Mouse (Mus musculus): Measurements from ENCODE around the gene Slc13a5.

Slc13a5 gene

DNA sequence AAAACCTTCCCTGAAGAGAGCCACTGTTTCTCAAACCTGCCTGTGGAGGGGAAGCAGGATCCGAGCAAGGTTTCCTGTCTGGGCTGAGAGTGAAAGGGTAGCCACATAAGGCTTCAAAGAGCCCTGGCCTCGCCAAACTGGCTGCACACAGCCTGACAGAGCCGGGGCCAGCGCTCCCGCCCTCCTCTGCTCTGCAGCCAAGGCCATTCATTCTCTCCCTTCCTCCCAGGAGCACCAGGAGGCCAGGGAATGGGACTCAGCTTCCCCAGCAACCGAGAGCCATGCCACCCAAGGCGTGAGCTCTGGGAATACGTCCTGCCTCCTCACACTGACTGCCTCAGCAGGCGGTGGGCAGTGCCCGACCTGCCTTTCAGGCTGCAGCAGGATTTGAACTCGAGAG is 1.5 kb downstream of the Slc13a5 start:
- peak; percentile 25 for DNase-seq (ENCODE audit: low spot score)

DNA sequence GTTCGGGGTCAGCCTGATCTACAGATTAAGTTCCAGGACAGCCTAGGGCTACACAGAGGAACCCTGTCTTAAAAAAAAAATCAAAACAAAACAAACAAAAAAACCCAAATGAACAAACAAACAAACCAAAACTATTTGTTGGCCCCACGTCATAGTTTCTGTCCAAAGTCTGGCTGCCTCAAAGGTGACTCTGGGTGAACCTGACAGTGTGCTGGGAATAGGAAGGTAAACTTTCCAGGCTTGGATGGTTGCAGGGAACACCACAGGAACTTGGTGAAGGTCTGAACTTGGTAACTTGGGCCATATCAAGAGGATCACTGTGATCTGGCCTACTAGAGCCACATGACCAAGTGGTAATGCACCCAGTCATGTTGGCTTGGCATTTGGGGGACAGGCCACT is 10.6 kb downstream of the Slc13a5 start:
- no peak for DNase-seq (ENCODE audit: low spot score)

DNA sequence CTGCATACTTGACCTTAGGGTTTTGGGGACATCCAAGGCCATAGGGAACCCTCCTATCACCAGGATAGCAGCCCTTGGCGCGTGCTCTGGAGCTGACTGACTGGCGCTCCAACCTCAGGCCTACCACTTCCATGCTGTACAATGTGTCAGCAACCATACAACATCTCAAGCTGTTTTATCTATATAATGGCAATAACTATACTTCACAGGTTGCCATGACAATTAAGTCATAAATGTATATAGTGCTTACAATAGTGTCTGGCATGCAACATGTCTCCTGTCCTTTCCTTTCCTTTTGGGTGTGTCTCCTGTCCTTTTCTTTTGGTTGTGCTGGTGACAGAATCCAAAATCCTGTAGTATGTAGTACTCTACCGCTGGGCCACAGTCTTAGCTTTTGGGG is 11.4 kb downstream of the Slc13a5 start:
- DNase-seq (ENCODE audit: low spot score): no peak

DNA sequence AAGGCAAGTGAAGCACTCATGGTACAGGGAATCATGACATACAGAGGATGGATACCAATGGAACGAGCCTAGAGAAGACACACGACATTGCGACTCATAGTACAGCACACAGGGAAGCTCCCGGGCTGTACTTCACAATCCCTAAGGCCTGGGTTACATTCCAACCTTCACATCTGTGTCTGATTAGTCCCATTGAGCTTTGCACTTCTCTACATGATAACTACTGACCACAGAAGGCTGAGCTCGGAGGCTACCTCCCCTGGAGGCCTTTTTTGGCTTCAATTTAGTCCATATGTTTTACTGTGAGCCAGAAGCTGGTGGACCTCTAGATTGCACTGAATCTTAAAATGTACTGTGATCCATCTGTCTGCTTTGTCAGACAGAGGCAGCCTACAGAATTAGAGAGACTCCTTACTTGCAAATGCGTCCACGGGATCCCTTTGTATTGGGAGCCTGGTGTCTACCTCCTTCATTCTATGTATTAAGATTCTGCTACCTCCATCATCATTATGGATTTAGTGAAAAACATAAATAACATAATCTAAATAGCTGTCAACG is 21.7 kb downstream of the Slc13a5 start:
- peak; percentile 48 for DNase-seq (ENCODE audit: low spot score)

DNA sequence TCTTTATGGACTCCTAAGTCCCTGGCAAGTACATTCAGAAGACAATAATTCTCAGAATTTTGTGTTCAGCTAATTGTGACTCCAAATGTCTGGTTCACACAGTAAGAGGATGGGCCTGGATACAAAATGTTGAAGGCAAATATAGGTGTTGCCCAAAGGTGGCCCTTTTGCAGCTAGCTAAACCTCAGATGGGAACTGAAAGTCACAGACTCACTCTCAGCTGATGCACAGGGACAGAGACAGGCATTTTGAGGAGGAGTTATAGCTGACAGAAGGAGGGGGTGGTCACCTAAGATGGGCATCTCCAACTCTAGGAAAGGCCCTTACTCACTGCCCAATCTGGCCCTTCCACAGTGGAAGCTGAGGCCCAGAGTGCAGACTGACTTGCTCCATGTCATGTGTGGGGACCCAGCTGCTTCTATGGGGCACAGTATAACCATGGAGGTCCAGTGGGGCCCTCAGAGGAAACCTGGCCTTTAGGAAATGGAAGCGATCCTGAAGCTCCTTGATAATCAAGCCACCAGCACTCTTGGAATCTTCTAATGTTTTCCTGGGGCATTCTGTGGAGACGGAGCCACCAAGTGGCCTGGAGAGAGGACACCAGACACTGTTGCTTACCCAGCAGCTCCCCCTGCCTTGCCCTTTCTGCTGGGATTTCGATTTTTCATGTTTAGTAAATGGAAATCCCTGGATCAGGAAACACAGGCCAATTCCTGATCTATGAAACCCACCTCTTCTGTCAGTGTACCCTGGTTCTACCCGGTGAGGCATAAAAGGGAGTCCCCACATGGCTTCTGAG is 26.8 kb downstream of the Slc13a5 start:
- DNase-seq (ENCODE audit: low spot score): no peak

DNA sequence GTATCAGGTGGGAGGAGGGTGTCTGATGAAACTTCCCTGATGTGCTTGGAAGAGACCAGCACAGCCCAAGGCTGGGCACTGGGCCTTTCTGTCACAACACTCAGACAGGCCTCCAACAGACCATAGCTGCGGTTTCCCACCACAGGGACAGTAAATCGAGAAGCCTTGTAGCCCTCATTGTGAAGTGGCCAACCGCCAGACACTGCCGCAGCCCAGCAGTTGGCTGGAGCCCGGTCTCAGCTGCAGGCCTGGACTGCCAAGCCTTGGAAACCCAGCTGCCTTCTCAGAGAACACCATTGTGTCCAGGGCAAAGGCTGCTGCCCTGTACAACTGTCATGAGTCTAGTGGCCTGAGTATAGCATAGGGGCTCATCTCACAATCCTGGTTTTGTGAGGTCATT is 33.0 kb downstream of the Slc13a5 start:
- DNase-seq (ENCODE audit: low spot score): no peak

DNA sequence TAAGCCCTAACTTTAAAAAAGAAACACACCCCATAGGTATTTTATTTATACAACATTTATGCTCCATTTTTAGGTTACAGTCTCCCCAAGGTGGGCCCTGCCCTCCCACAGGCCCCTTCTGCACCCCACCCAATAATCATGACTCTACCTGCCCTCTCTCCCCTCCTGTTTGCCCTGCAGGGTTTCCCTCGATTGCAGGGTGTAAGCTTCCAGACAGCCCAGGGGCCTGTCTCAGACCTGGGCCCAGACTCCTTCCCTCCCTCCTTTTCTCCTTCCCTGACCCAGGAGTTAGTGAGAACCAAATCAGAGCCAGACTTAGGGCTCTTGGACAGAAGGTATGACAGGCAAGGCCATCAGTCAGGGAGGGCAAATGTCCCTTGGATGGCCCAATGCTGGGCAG is 34.0 kb downstream of the Slc13a5 start:
- no peak for DNase-seq (ENCODE audit: low spot score)

DNA sequence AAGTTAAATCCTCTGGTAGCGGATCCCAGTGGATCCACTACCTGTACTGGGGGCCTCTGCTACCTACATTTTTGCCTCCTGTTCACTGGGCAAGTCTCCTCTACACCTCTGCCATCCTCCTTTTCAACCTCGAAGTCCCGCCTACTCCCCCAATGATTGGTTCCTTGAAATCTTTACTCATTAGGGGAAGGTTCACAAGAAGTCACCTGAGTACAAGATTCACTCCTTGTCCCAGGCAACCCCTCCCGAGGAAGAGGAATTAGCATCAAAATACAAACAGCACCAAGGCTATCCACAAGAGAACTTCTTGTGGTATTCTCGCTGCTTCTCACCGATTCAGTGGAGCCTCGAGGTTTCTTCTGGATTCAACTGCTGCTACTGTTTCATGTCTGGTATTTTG is 35.0 kb downstream of the Slc13a5 start:
- DNase-seq (ENCODE audit: low spot score): no peak

DNA sequence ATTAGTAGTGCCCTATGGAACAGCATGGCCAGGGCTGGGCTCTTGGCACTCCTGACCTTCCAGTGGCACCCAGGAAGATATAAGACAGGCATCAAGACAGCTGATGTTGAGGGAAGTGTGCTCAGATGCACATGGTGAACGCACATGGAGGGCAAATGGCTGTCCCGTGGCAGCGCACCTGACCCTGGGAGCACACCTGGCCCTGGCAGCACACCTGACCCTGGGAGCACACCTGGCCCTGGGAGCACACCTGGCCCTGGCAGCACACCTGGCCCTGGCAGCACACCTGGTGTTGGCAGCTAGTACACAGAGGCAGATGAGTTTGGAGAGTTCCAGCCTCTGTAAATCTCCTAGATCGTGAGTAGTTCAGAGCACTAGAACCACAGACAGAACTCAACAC is 38.5 kb downstream of the Slc13a5 start:
- no peak for DNase-seq (ENCODE audit: low spot score)

DNA sequence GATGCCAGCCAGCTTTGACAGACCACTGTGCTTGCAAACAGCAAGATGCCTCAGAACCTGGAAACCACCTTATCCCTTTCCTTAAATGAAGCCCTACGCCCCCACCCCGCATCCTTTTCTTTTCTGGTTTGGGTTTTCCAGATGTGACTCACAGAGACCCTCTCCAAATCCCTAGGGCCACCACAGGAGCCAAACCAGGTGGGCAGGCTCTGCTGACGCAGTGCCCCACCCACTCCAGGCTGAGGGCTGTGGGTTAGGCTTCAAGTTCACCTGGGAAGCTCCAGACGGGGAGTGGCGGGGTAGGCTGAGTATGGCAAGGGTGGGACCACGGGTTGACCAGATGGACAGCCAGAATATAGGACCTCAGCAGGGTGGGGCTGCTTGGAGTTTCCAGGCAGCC is 40.1 kb downstream of the Slc13a5 start:
- DNase-seq (ENCODE audit: low spot score): no peak

DNA sequence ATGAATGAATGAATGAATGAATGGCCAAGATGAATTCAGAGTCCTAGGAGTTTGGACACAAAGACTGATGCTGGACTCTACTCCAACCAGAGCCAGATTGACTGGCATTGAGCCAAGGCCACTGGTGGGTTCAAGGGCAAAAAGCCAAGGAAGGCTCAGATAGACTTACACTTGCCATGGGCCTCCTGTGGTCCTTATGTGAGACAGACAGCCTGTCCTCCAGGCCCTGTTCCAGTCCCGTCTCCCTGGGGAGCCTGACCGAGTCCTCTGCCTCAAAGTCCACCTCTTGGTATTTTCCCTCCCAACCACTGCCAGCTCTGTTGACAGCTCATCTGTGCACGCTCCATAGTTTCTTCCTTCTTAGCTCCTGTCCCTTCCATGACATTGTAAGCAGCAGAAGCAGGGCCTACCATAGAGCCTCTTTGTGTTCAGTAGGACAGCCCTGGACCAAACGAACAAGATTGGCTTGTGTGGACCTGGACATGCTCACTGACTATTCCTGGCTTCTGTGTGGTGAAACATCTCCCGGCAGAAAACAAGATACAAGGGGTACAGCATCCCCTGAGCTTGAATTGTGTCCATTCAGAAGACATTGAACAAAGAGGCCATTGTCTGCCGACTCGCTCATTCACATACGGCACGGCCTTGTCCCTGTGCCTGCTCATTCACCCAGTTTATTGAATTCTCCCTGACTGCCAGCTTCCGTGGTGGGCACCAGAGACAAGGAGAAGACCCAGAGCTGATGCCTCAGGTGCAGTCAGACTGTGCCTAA is 40.8 kb downstream of the Slc13a5 start:
- peak; percentile 22 for DNase-seq (ENCODE audit: low spot score)

DNA sequence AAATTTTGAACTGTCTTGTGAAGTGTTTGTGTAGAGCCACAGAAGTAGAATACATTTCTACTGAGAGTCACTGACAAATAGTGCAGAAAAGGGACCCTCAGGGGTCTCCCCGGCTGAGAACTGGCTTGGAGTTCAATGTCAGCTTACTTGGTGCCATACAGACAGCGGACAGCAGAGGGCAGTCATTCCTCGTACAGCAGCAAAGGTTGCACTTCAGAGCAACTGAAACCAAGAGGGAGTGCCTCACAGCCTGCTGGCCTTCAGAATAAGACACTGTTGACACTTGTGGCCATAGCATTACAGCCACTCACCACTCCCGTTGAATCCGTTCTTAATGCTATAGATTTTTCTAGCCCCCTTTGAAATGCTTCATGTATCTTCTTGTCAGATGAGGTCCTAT is 42.2 kb downstream of the Slc13a5 start:
- DNase-seq (ENCODE audit: low spot score): peak; percentile 83

DNA sequence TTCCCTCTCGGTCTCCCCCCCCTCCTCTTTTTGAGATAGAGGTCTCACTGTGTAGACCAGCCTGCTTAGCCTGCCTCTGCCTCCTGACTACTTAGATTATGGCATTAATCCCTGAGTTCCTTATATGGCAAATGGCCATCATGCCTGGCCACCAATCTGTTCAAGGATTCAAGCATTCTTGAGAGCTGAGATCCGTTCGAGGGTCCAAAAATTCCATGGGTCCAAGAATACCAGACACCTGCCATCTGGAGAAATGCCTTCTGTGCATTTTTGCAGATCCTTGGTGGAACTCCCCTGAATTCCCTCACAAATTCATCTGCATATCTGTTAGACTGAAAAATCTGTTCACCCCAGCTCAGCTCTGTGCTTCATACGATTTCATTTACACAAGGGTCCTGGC is 43.6 kb downstream of the Slc13a5 start:
- DNase-seq (ENCODE audit: low spot score): no peak

DNA sequence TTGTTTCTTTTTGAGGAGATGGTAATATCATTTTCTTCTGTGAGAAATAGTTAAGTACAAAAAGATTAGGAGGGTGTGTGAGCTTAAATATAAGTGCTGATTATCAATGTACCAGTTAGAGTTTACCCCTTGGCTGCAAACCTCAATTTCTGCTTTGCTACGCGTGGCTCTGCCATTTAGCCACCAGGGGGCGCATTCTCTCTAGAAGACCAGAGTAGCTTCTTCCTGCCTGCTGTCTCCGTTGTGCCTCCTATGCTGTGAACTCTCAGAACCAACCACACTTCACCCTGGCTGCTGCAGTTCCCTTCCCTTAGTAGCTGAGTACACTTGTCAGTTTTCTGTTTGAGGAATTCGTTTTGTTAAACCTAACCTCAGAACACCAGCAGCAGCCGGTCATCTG is 45.7 kb downstream of the Slc13a5 start:
- DNase-seq (ENCODE audit: low spot score): peak; percentile 90

DNA sequence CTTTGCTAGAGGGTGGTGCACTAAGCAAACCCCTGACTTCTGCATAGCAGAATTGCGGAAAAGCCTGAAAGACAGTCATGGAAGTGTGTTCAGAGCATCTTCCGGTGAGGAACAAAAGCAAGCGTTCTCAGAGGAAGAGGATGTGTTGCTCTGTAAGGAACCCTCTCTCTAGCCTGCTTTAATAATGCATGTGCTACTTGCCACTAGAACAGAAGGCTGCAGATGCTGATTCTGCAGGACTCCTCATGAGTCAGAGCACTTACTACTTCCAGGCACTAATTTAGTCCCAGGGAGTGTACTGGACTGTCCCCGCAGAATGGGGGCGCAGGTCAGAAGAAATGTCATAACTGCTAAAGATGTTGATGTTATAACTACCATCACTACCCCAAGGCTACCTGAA is 49.9 kb downstream of the Slc13a5 start:
- DNase-seq (ENCODE audit: low spot score): no peak

DNA sequence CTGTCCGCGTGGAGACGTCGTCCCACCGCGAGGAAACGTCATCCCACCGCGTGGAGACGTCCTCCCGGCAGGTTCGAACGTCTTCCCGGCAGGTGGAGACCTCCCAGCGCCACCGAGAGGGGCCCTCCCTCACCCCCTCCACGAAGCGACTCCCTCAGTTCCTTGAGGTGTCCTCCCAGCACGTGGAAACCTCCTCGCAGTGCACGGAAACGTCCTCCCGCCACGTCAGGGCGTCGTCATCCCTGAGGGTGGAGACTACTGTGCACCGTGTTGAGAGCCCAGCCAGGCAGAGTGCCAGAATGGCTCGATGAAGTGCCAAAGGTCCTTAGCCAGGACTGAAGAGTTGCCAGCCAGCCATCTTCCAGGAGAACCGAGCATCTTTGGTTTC is 51.6 kb downstream of the Slc13a5 start, which contains the start of gene Med31:
TSS of gene Med31 (minus strand) at position 183 of the 388 bp plus-strand sequence.
- peak; percentile 63 for DNase-seq (ENCODE audit: low spot score)

DNA sequence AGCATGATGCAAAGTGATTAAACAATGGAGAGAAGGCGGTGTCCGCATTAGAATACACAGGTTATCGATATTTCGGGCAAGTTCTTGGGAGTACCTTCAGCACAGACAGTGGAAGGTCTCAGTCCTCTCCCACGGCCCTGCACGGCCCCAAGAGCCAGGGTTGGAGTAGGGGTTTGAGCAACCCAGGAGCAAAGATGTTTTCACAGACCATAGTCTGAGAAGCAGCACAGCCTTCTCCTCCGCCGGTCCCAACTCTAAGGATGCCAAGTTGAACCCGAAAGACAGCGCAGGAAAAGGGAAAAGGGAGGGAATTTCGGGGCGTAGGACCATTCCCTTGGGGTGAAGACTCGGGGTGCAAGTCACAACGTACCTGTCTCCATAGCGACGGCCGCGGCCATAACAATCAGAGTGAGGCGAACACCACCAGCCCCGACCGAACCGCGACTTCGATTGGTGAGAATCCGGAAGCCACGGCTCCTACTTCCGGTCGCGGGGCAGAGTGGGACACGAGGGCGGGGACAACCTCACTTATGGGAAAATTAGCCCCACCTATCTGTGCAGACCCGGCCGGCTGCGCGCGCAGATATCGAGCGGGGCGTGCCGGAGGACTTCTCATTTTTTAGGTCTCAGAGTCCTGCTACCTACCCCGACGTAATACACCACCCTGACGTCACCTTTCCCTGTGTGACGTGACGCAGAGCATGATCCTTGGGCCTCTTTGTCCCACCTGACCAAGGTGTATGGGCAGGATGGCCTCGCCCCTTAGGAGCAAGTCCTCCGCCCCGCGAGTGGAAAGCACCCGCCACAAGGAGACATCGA is 52.2 kb downstream of the Slc13a5 start:
- peak; percentile 98 for DNase-seq (ENCODE audit: low spot score)

DNA sequence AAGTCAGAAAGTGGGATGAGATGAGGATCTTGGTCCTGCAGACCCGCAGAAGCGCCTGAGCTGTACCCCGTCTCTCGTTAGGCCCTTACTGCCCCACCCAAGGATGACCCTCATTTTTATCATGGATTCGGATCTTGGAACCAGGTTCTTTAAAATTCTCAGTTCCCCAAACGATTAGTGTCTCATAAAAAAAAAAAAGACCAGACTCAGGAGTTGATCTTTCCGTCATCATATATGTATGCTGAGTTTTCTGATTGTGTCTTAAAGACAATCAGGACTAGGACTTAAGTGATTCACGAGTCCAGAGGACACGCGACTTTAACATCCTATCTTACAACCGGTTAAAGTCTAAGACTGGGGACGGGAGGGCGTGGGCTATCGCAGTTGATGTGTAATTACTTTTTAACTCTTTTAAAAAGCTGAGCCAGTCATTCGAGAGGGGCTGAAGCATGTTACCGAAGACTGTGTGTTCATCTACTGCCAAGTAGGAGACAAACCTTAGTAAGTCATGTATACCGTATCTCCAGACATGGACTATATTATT is 59.1 kb downstream of the Slc13a5 start:
- DNase-seq (ENCODE audit: low spot score): no peak

DNA sequence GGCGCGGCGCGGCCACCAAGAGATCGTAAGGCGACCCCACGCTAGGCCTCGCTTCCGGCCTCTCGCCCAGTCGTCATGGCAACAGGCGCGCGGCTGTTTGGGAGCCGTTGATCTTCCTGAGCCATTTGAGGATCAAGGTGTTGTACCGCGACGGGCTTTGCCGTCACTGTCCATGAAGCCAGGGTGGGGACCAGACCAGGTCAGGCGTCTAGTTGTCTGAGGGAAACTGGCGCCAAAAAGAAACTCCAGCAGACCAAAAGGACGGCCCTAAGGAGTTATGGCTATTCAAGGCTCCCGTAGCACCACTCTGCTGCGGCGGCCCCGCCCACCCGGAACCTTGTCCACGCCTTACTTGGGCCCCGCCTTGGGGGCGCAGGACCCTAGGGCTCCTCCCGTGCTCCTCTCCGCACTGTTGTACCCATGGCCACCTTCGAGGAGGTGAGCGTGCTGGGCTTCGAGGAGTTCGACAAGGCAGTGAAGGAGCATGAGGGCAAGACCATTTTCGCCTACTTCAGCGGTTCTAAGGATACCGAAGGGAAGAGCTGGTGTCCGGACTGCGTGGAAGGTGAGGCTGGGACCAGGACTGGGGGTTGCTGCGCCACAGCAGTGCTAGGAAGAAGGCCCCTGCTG is 59.7 kb downstream of the Slc13a5 start, which contains the start of the genes 4933427D14Rik and Txndc17:
TSS of gene 4933427D14Rik (minus strand) at position 256 of the 630 bp plus-strand sequence.
TSS of gene Txndc17 (plus strand) at position 344 of the 630 bp plus-strand sequence.
- peak; percentile 91 for DNase-seq (ENCODE audit: low spot score)

DNA sequence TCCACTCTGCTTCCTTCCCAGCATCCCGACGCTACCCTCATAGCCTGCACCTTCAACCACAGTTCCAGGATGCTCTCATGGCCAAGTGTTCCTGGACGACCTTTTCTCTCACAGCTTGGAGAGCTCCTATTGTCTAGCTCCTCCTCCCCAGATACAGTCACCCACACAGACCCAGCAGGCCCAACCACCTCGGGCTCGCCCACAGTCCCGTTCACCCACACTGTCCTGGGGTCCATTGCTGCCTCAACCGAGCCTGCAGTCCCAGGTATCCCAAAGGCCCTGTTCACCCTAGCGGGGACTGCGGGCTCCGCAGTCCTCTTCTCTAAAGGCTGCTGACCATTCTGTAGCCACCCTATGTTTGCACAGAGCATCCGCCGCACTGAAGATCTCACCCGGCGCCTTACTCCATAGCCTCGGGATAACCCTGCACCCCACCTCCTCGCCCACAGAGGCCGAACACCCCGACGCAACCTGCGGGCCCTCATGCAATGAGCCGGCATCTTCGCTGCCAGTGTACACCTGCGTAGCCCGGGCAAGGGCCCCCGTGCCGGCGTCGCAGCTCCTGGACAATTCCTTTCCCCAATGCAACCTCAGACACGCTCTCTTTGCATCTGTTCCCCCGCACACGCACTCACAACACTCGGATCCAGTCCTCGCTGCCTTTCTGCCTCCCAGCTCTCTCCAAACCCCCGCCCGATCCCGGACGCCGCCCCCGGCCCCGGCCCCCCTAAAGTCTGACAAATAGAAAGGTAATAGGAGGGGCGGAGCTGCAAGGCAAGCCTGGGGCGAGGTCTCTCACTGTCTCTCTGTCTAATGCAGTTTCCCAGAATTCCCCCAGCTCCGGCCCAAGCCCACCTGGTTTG is 60.5 kb downstream of the Slc13a5 start, which contains the start of gene Gm43951:
TSS of gene Gm43951 (minus strand) at position 500 of the 863 bp plus-strand sequence.
- peak; percentile 53 for DNase-seq (ENCODE audit: low spot score)
